Mouse (Mus musculus): ENCODE results near the gene Cab39.
"Not testable (repeated sequence)": the region's sequence is repeated elsewhere in the genome, so short reads cannot be mapped to it uniquely, and the experiment has no call there.

The Cab39 gene

DNA sequence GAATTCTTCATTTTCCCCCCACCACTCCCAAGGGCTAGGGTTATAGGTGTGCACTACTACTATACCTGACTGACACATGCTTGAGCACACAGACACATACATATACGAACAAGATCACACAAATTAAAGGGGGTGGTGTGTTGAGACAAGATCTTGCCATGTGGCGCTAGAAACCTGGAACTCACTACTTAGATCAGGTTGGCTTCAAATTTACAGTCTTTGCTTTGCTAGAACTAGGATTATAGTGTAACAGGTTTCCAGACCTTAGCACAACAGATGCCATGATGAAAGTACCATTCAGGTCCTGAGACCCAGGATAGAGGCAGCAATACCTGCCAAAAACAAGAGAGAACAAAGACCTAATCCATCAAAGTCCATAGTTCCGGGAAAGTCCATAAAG lies 1.8 kb upstream of the Cab39 start:
- DNase-seq = no peak

DNA sequence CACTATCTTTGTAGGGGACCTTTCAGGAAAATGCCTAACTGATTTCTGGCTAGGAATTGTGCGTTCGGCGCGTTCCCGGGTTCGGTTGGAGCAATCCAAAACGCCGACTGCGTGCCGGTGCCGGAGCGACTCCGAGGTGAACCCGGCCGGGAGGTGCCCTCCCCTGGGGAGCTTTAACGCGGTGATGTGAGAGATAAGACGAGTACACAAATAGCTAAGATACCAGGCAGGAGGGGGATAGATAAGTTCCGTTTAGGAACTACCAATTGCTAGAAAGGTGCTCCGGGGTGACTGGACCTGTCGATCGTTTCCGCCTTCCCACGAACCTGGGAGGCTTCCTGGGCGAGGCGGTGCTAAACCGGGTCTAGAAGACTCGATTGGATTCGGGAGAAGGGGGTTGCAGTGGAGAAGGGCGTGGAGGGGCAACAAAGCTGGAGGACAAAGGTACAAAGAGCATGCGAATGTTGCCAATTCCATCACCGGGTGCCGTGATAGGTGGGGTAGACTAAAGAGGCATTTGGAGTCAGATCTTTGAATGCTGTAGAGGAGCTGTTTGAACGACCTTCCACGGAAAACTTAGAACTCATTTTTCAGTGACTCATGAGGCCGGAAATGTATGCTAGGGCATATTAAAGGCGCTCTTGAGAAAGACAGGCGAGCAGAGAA lies 998 bp downstream of the Cab39 start:
- DNase-seq = peak; percentile 68

DNA sequence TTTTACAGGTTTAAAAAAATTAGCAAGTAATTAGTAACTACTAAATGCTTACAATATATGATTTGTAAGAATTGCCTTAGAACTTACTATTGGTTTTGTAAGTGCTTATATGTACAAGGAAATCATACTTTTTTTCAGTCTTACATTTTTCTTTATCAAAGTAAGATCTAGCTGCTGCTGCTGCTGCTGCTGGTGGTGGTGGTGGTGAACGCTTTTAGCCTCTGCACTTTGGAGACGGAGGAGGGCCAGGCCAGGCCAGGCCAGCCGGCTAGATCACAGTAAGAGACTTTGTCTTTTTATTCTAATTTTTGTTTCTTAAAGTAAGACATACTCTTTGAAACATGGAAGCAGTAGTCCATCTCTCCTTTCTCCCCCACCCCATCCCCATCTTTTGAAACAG lies 2.0 kb downstream of the Cab39 start:
- DNase-seq = no peak

DNA sequence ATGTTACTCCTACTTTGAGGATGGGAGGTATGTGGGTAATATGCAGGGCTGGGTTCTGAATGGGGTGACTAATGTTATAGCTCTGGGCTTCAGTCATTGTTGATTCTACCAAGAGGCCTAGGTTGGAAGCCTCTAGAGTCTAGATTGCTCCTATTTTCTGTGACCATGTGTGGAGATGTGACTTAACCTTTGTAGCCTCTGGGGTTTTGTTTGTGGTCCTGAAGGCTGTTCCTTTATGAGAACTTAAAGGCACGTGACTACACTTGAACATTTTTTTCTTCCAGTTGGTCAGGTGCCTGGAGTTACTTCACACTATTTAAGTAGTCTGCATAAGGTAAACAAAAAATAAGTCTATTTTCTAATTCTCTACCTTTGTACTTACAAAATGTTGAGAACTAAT lies 6.5 kb downstream of the Cab39 start:
- DNase-seq = no peak

DNA sequence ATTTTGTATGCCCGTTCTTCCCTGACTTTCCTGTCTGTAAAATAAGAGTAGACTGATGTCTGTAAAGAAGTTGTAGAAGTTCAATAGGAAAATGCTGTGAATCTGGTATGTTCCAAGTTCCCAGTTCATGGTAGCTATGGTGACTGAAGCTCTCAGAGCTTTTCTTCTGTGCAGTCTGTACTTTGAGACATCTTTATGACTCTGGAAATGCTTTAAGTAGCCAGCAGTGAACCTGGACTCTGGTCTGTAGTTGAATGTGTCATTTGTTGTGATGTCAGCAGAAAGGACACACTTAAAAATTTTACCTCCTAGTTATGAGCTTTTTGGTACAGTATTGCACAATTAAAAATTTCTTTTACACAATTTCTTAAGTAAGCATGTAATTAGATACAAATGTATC lies 9.3 kb downstream of the Cab39 start:
- DNase-seq = no peak

DNA sequence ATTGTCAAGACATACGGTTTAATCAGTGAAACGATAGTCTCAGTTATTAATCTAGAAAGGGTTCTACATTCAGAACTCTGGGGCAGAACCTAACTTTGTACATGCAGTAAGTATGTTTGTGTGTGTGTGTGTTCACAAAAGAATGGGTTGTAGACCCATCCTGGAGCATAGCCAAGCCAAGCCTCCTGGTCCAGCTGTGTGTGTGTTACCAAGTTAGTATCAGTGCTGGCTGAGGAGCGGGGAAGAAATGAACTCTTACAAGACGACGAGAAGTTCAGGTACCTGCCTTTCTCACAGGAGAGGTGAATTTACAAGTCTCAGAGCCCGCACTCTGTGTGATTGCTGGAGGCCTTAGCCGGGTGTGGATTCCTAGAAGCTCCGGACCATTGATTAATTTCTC lies 11.3 kb downstream of the Cab39 start:
- DNase-seq = no peak

DNA sequence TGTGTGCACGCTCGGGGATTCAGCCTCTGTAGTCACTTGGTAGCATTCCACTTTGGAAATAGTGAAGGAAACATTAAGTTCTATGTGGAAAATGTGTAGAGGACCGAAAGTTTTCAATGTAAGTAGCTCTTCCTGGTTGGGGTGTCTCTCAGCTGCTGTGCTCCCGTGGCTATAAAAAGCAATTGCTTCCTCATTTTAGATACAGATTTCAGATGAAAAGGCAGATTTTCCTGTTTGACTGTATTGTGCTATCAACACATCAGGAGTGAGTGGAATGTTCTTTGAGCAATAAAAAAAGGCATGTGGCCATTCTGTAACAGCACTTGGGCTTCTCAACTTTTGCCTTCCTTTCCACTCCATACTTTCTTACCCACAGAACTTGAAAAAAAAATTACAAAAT lies 16.0 kb downstream of the Cab39 start:
- no peak for DNase-seq

DNA sequence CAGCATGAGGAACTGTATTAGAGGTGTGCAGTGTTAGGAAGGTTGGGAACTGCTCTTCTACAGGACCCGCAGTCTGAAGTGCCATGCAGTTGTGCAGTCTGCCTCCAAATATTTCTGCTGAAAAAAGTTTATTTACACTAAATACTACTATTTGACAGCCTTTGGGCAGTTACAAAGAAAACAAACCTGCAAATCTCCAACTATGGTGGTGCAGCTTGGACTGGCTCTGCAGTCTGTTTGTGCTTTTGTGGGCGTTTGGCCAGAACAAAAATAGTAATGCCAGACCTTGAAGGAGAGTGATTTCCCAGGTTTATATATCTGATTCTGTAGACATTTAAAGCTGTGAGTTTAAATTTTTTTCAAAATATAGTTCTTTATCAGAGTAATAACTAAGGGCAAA lies 17.1 kb downstream of the Cab39 start:
- no peak for DNase-seq

DNA sequence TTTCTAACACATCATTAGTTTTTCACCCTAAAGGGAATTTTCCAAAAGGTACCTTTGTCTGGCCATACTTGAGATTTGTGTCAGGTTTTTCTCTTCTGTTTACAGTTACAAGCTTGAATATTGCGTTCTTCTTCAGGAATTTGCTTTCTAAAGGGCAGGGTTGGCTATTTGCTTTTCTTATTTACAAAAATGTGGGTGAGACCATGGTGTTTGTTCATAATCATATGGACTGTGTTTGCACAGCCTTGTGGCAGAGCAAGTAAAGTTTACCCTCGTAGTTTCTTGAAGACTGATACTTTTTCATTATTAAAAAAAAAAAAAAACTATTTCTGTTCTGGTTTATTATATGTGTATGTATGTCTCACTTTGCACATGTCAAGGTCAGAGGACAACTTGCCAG lies 17.5 kb downstream of the Cab39 start:
- no peak for DNase-seq

DNA sequence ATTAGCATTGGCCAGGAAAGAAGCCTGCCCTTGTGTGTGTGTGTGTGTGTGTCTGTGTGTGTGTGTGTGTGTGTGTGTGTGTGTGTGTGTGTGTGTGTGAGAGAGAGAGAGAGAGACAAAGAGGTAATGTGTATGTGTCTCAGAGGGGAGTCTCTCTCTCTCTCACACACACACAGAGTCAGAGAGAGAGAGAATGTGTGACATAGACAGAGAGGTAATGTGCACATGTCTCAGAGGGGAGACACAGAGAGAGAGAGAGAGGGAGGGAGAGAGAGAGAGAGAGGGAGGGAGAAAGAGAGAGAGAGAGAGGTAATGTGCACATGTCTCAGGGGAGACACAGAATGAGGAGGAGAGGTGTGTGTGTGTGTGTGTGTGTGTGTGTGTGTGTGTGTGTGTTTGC lies 21.0 kb downstream of the Cab39 start:
- DNase-seq = not testable (repeated sequence)

DNA sequence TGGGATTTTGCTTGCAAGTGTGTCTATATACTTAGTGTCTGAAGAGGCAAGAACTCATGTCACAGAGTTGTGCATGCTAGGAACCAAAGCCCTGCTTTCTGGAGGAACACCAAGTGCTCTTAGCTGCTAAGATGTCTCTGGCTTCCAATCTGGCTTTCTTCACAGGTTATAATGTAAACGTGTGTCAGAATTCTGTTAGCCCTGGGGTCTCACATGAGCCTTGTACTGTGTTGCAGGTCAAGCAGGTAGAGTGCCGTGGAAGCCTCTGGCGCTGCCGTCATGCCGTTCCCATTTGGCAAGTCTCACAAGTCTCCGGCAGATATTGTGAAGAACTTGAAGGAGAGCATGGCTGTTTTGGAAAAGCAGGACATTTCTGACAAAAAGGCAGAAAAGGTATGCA lies 24.9 kb downstream of the Cab39 start:
- DNase-seq = no peak

DNA sequence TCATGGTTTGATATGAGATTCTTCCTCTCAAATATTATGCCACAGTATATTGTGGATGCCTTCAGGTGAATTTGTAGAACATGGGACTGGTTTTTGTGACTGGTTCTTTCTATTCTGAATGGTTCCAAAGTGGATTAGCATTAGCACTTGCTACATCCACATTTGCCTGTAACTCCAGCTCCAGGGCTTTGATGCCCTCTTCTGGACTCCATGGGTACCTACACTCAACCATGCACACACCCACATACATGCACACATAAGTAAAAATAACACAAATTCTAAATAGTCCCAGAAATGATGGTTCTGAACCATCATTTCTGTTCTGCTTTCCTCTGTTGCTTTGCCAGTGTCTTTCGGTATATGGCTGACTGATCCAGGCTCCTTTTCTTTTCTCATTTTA lies 26.5 kb downstream of the Cab39 start:
- no peak for DNase-seq

DNA sequence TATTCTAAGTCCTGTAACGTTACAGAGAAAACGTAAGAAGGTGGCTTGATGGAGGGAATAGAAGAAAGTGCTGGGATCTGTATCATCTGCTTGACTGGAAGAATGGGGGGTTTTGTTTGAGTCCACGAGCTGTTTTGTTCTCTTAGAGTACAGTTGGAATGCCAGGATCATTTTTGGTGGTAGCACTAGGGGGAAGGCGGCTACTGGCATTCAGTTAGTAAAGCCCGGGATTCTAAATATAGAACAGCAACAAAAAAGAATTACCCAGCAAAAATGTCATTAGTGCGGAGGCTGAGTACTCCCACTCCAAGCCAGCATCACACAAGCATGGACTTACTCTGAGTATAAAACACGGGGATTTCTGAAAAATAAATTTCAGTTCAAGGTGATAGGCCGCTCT lies 29.0 kb downstream of the Cab39 start:
- DNase-seq = no peak

DNA sequence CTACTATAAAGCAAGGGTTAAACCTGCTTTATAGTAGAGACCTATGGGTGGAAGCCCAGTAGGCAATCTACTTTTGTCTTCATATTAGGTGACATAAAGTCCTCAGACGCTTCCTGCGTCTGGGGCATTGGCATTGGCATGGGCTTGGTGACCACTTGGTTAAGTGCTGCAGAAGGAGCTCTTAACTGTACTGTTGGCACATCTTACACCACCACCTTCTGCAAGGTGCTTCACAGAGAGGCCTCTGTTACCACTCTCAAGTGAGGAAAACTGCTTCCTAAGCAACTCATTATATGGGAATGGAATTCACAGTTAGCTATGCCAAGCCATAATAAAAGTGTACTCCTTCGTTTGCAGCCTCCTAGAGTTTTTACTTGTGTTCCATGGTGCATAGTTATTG lies 31.7 kb downstream of the Cab39 start:
- no peak for DNase-seq

DNA sequence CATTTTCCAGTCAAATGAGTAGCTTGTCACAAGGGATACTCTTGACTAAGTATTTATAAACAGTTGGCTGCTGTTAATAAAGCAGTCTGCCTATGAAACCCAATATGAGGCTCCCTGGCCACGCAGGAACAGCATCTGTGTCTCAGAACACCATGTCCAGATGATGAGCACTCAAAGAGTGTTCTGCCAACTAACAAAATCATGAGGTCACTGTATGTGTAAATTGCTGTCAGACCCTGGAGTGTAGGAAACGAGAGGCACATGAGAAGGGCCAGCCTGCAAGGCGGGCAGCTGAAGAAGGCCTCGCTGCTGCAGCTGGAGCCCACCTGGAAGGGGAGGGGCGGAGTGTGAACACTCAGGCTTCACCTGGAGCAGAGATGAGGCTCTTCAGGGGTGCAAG lies 33.9 kb downstream of the Cab39 start:
- no peak for DNase-seq

DNA sequence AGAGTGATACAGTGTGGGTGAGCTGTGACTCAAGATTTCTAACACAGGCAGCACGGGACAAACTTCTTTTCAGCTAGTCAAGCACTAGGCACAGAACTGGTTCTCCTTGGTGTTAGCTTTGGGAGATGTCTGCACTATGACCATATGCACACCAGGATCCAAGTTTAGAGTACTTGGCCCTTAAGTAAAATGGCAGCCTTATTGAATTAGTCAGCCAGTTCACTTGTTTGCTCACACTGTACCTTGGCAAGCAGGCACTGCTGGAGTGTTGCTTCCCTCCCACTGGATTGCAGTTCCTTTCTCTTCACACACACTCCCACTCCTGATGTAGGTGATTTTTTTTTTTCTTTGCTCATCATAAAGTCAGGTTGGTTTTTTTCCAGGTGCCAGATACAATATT lies 35.8 kb downstream of the Cab39 start:
- no peak for DNase-seq

DNA sequence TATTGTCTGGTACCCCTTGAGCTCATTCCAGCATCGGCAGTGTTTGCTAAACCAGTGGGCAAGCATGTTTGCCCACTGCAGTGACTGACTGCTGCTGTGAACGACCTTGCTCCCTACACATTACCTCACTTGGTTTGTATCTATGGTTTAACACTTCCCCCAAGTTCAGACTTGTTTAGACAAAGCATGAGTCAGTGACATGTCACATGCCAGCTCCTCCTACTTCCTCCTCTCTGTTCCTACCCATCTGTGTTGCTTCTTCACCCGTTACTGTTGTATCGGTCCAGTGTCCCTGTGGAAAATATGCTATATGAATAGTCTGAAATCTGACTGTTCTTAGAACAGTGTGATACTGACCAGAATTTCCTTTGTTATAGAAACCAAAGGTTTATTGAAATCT lies 44.8 kb downstream of the Cab39 start:
- DNase-seq = no peak

DNA sequence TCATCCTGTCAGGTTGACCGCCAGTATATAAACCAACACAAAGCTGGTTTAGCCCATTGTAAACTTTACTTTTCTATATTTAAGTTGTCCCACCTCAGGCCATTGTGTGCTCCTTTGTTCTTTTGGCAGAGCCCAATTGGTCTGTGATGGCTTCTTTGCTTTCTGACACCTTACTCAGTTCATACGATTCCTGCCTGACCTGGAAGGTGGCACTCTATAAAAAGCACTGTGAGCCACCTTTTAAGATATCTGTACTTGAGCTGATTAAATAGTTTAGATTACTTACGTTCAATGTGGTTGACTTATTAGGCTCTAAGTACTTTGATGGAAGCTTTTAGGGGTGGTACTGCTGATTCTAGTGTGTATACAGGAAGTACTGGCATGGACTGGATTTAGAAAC lies 46.1 kb downstream of the Cab39 start:
- no peak for DNase-seq

DNA sequence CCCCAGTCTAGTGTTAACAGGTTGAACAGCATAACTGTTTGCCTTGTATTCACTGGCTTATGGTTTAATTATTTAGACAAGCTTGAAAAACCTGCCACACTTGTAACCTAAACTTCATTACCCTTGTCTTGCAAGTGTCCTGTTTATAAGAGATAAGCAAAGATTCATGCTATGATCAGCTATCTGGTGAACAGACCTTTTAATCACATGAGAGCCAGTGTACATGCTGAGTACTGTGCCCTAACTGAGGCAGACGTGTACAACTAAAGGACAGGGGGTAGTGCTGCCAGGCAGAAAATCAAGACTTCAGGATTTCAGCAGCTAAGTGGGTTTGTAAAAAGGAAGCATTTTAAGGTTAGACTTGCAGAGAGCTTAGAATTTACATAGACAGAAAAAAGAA lies 46.5 kb downstream of the Cab39 start:
- no peak for DNase-seq

DNA sequence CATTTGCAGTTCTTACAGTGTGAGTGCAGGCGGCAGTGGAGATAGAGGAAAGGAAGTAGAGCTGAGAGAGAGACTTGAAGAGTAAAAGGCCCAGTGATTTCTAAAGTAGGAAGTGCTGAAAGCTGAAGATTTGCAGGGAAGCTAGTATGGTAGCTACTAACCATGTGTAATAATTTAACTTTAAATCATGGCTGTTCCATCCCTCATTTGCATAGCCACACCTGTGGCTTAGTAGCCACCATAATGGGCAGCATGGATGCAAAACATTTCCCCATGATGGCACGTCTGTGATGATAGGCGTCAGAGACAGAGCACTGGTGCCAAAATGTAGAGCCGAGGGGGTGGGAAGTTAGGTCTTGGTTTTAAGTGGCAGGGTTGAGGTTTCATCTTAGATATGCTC lies 47.2 kb downstream of the Cab39 start:
- no peak for DNase-seq

DNA sequence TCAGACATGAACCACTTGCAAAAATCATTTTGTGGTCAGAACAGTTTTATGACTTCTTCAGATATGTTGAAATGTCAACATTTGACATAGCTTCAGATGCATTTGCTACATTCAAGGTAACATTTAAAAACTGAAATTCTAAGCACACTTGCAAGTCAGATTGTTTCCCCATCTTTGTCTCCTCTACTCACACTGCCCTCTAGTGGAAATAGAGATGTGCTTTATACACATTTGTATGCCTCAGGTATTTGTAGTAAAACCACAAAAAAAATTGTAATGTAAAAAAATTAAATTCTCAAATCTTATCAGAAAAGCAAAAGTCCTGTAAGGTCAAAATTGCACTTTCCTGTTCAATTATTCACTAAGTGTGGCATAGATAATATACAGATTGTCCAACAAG lies 49.0 kb downstream of the Cab39 start:
- DNase-seq = no peak

DNA sequence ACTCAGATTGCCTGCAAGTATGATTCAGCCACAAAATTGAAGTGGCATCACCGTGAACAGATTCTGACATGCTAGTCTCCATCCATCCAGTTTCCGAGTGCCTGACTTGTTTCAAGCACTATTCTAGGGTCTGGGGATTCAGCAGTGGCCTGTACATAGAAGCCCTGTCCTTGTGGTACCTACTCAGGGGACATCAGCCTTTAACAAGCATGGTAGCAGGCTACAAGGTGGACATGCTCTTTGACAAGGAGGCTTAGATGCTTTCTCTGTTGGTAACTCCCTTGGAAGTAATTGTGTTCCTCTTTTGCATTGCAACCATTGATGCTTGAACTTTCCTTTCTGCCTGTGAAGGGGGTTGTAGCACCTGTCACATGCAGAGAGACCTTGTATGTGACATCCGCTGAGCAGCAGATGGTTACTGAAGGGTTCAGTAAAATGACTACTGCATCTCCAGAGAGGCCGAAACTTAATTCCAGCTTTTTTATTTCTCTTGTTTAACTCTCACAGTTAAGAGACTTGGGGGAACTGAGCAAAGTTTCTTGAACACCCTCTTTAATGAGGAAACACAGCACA lies 50.1 kb downstream of the Cab39 start:
- DNase-seq = no peak

DNA sequence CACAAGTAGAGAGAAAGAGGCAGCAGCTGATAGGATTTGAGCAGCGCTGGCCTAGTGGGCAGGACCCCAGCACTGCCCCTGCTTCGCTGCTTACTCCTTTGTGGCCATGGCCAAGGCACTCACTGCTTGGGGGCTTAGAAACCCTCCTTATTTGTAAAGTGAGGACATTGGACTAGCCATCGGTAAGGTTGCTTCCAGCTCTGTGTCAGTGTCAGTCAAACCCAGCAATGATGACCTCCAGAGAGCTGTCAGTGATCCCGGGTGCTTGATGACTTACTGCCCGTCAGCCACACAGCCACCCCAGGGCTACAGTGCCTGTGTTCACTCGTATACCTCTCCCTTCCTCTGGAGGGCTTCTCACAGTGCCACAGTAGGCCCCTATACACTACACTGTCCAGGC lies 51.7 kb downstream of the Cab39 start:
- no peak for DNase-seq

DNA sequence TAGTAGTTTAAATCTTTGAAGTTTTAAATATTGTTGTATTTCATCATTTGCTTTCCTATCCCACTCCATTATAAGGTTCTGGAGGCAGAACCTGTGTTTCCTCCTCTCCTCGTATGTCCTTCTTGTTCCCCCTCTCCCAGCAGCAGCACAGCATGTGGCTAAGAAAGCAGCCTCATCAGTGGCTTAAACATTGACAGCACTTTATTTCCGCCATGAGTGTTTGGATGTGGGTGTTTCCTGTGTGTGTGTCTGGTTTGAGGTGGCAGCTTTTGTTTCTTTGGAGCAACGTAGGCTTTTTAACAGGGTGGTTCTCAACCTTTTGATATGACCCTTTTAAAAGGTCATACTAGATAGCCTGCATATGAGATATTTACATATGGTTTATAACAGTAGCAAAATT lies 52.2 kb downstream of the Cab39 start:
- DNase-seq = no peak

DNA sequence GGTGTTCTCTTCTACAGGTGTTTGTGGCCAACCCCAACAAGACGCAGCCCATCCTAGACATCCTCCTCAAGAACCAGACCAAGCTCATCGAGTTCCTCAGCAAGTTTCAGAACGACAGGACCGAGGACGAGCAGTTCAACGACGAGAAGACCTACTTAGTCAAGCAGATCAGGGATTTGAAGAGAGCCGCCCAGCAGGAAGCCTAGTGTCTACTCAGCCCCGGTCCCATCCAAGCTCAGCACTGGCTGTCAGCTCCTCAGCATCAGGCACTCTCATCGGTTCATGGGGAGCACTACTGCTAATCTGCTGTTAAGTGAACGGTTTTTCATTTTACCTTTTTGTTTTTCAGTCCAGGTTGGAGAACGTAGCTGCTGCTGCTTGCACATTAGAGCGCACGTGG lies 55.8 kb downstream of the Cab39 start:
- DNase-seq = no peak

DNA sequence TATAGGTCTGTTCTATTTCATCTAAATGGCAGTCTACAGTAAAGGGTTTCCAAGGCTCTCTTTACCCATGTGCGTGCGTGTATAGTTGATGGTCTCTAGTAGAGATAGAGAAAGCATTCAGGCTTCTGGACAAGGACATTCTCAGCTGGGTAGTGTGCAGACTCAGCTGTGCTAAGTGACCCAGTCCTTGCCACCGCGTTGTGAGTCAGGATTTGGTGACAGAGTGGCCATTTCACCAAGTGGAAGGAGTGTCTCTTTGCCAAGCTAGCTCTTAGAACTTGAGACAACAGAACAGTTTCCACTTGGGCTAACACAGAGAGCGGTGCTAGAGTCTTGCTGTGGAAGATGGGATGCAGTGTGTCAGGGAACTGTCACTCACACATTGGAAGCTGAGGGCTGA lies 57.6 kb downstream of the Cab39 start:
- no peak for DNase-seq
